Mouse (Mus musculus) thymus, postnatal 10 days (tissue): Measurements from ENCODE around the gene Bace1.

Experiments used
- DNase-seq, 2 experiments: peaks; one replicate each; pipeline ENCODE4 v3.0.0; 2021; ENCODE audit warnings: low spot score in 2 of 2

The Bace1 gene

GRCm38 (mm10) chr9:45905196-45905595 lies 66.8 kb downstream of the Bace1 start:
- DNase-seq: no peak

GRCm38 (mm10) chr9:45905811-45906237 lies 67.4 kb downstream of the Bace1 start:
- DNase-seq: no peak

- peak; percentile 83 to 93 for DNase-seq
Observed at GRCm38 (mm10) chr9:45906355-45907077, 68.1 kb downstream of the Bace1 start, which contains the start of the genes Pcsk7 and Rnf214. TSS of gene Pcsk7 (plus strand) at chr9:45906497. TSS of gene Rnf214 (minus strand) at chr9:45906911.

- no peak for DNase-seq
Observed at GRCm38 (mm10) chr9:45907078-45907428, 68.7 kb downstream of the Bace1 start.

- no peak for DNase-seq
Observed at GRCm38 (mm10) chr9:45910995-45911394, 72.6 kb downstream of the Bace1 start.

GRCm38 (mm10) chr9:45911673-45912072 lies 73.3 kb downstream of the Bace1 start:
- peak in 1 of 2 experiments; percentile 62 for DNase-seq
